Mouse (Mus musculus) heart, postnatal 4 days (tissue): ENCODE data around the gene Slc2a3. TPM values are rescaled to one million over a fixed set of nuclear protein-coding genes. Genes with fewer than 3 reads are reported as not detected.
A peak's percentile ranks its signal among the peaks of the same experiment; 100 is the strongest.
"Not testable (repeated sequence)": the region's sequence is repeated elsewhere in the genome, so short reads cannot be mapped to it uniquely, and the experiment has no call there.

Source experiments
- DNase-seq: peaks from one replicate; pipeline ENCODE4 v3.0.0; 2021
- microRNA-seq, 2 experiments: library from miRNA; unstranded; fragments of <30 nt; microRNA quantifications; one replicate each; pipeline ENCODE4 v1.2.0; 2021 to 2022
- total RNA-seq, 2 experiments: library from RNA; stranded (reverse); gene quantifications; 2 replicates each; pipeline ENCODE4 v1.2.3; 2021

Gene Slc2a3
- total RNA-seq, 2 experiments from 2014 or later = 2.0 to 3.3 TPM

GRCm38 (mm10) chr6:122706337-122706840, 95.1 kb downstream of the Slc2a3 start:
- DNase-seq = no peak

DNA sequence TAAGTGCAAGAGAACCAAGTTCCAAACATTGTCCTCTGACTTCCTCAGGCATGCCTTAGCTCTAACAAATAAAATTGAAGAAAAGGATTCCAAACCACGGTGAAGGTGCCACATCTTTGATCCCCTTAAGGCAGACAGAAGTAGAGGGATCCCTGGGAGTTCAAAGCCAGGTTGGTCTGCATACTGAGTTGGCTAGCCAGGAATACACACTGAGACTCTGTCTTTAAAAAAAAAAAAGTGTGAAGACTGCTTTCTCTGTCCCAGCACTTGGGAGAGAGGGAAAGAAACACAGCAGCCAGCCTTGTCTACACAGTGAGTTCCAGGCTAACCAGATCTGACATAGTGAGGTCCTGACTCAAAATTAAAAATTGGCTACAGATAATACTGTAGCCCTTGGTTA, 97.7 kb downstream of the Slc2a3 start:
- DNase-seq = no peak

- no peak for DNase-seq
Measured at GRCm38 (mm10) chr6:122703251-122703650, 98.2 kb downstream of the Slc2a3 start.

- DNase-seq = peak; percentile 71
Measured at GRCm38 (mm10) chr6:122702480-122703124, 98.8 kb downstream of the Slc2a3 start.

GRCm38 (mm10) chr6:122701816-122702215, 99.6 kb downstream of the Slc2a3 start:
- no peak for DNase-seq

DNA sequence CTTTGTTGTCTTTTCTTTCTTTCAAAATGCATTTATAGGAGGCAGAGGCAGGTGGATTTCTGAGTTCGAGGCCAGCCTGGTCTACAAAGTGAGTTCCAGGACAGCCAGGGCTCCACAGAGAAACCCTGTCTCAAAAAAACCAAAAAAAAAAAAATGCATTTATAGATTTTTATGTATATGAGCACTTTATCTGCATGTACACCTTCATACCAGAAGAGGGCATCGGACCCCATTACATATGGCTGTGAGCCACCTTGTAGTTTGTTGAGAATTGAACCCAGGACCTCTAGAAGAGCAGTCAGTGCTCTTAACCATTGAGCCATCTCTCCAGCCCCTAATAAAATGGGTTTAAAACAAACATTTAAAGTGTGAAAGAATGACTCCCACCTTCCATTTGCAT, 101.8 kb downstream of the Slc2a3 start:
- DNase-seq = not testable (repeated sequence)

DNA sequence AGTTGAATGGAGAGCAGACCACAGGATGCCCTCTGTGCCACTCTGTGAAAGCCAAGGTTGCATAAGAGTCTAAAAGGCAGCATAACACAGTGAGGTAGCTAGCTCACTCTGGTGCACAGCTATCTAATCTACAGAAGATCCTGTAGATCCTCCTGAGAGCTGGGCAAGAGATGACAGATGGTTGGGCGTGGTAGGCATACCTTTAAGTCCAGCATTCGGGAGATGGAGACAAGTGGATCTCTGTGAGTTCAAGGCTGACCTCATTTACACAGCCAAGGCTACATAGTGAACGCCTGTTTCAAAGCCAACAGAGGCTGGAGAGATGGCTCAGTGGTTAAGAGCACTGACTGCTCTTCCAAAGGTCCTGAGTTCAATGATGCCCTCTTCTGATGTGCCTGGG, 106.0 kb downstream of the Slc2a3 start:
- no peak for DNase-seq

DNA sequence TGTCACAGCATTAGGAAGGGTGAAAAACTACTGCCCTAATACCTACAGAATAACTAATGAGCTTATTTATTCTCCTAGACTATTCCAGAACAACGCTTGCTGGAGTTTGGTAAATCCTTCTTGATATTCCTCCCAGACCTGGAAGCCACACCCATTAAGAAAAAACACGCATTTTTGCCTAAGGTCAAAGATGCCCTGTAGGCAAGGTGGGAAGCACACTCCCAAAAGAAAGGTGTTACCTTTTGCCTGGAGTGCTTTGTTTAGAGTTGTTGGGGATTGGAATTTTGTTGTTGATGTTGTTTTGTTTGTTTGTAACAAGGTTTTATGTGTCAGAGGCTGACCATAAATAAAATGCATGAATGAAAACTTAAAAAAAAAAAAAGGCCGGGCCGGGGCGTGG, 111.4 kb downstream of the Slc2a3 start:
- DNase-seq = no peak

- DNase-seq = no peak
Measured at GRCm38 (mm10) chr6:122689411-122690055, 111.9 kb downstream of the Slc2a3 start.

GRCm38 (mm10) chr6:122686709-122687108, 114.7 kb downstream of the Slc2a3 start:
- no peak for DNase-seq

DNA sequence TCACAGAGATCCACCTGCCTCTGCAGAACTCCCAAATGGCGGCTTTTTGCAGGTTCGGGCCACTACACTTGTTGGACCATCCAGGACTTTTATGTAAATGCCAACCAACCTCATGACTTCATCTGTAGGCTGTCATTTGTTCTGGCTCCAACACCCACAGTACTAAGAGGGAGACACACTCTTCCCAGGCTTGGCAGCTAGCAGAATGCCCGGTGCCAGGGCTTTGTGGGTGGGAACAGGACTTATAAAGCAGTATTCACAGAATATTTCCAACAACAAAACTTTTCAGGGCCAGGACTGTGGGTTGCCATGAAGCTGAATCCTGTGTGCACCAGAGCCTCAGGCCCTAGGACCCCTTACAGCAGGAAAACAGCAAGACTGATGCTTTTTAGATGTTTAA, 118.8 kb downstream of the Slc2a3 start:
- DNase-seq = no peak

Small RNA genes within 50 kb of the gene (microRNA-seq; reads per million reads assigned to microRNA genes)
- gene Mir7231 = 0.20 to 0.69 reads per million in 2 experiments

Other genes with a start within 250 kb of the Slc2a3 start
- gene Aicda, start 247.8 kb downstream of the Slc2a3 start, total RNA-seq = not detected
- gene Apobec1, start 199.2 kb downstream of the Slc2a3 start, total RNA-seq = 1 to 10 TPM; 4.0 to 7.4 TPM
- not detected for gene Gdf3, start 191.6 kb downstream of the Slc2a3 start, total RNA-seq
- gene Dppa3, start 175.2 kb downstream of the Slc2a3 start, total RNA-seq = not detected
- under 1 TPM; 0.38 to 0.41 TPM for gene Nanog, start 94.2 kb downstream of the Slc2a3 start, total RNA-seq
- 10 to 100 TPM; 24.6 to 25.3 TPM for gene Foxj2, start 18.3 kb upstream of the Slc2a3 start, total RNA-seq
- 1 to 10 TPM; 1.7 to 1.8 TPM for gene C3ar1, start 54.5 kb upstream of the Slc2a3 start, total RNA-seq
- gene Necap1, start 72.8 kb upstream of the Slc2a3 start, total RNA-seq = 10 to 100 TPM; 32.8 to 35.5 TPM
- gene Clec4a1, start 120.2 kb upstream of the Slc2a3 start, total RNA-seq = 1 to 10 TPM; 1.2 to 1.9 TPM
- gene Clec4a3, start 150.9 kb upstream of the Slc2a3 start, total RNA-seq = 1 to 10 TPM; 1.2 to 1.4 TPM
- gene Clec4a4, start 188.7 kb upstream of the Slc2a3 start, total RNA-seq = not detected
- gene Clec4b1, start 248.3 kb upstream of the Slc2a3 start, total RNA-seq = not detected